ENCODE assay signal across 25 mouse cellular contexts in genomic region chr11:95925976-95926375, GRCm38 (mm10). TPM values are rescaled to one million over a fixed set of nuclear protein-coding genes. Genes with fewer than 3 reads are reported as not detected.
"Had no signal": no experiment of that assay in that cellular context is flagged by ENCODE, and none has a peak within 500 bp of the region (broad histone marks: within the 10 kb centered on the region; RNA-seq: fewer than 3 reads in every experiment).

No protein-coding gene starts in this region.

- H3K9me3 ChIP-seq: lung, embryonic 15.5 days; neural tube, embryonic 15.5 days; stomach, embryonic 15.5 days had no signal

- H3K27me3 ChIP-seq: stomach, embryonic 15.5 days had no signal

- H3K36me3 ChIP-seq: liver, embryonic 13.5 days; liver, embryonic 15.5 days; lung, embryonic 15.5 days; midbrain, embryonic 13.5 days; neural tube, embryonic 13.5 days; neural tube, embryonic 15.5 days; stomach, embryonic 15.5 days had no signal

- ATAC-seq: liver, postnatal 0 days; lung, postnatal 0 days; midbrain, embryonic 13.5 days; midbrain, embryonic 16.5 days had no signal

- H3K4me3 ChIP-seq: liver, embryonic 13.5 days; liver, embryonic 15.5 days; lung, embryonic 15.5 days; megakaryocyte, embryonic 14.5 days; midbrain, embryonic 13.5 days; myocyte; neural tube, embryonic 13.5 days; neural tube, embryonic 15.5 days; stomach, embryonic 15.5 days had no signal

- DNase-seq: liver, embryonic 13.5 days; liver, postnatal 0 days; lung, adult 2 months; lung, postnatal 14 days; lung, postnatal 36 days; right cerebral cortex, postnatal 25 days; right cerebral cortex, postnatal 4 days; thymus, adult 2 months; thymus, postnatal 25 days; thymus, postnatal 4 days had no signal

- H3K4me1 ChIP-seq: liver, embryonic 13.5 days; liver, embryonic 15.5 days; megakaryocyte, embryonic 14.5 days; neural tube, embryonic 13.5 days; neural tube, embryonic 15.5 days; stomach, embryonic 15.5 days had no signal

- H3K9ac ChIP-seq: liver, embryonic 13.5 days; liver, embryonic 15.5 days; liver, postnatal 0 days; lung, embryonic 15.5 days; midbrain, embryonic 13.5 days; neural tube, embryonic 13.5 days; neural tube, embryonic 15.5 days; stomach, embryonic 15.5 days had no signal

- H3K4me2 ChIP-seq: liver, embryonic 13.5 days; liver, embryonic 15.5 days; lung, embryonic 15.5 days; midbrain, embryonic 11.5 days; midbrain, embryonic 13.5 days; neural tube, embryonic 13.5 days; neural tube, embryonic 15.5 days; stomach, embryonic 15.5 days had no signal

- H3K27ac ChIP-seq: liver, embryonic 13.5 days; liver, embryonic 15.5 days; lung, embryonic 15.5 days; macrophage; midbrain, embryonic 13.5 days; neural tube, embryonic 13.5 days; neural tube, embryonic 15.5 days; stomach, embryonic 15.5 days; stomach, postnatal 0 days had no signal

RNA-seq across cellular contexts. Expression of gene B4galnt2, which starts 11.3 kb away (rescaled TPM):
- polyA plus RNA-seq: lung, adult 2 months; lung, postnatal 0 days; midbrain, embryonic 13.5 days; midbrain, embryonic 16.5 days; neural tube, embryonic 11.5 days; neural tube, embryonic 13.5 days; neural tube, embryonic 15.5 days; spleen, adult 2 months; thymus, adult 2 months had no signal
